Mouse (Mus musculus): Measurements from ENCODE around the gene Bpifb1.

Bpifb1 gene

GRCm38 (mm10) chr2:154190546-154191258 lies at the start of gene Bpifb1:
Gene Bpifb1 (plus strand): TSS chr2:154190818.
- no peak for TF ChIP-seq GATA4 (IDR thresholded peaks at IDR 0.05; ENCODE audit: insufficient replicate concordance, low read length)

GRCm38 (mm10) chr2:154142580-154142979 lies 48.0 kb upstream of the Bpifb1 start, which contains the start of gene Bpifa1:
Gene Bpifa1 (plus strand): TSS chr2:154142880.
- no peak for TF ChIP-seq GATA4 (IDR thresholded peaks at IDR 0.05; ENCODE audit: insufficient replicate concordance, low read length)

DNA sequence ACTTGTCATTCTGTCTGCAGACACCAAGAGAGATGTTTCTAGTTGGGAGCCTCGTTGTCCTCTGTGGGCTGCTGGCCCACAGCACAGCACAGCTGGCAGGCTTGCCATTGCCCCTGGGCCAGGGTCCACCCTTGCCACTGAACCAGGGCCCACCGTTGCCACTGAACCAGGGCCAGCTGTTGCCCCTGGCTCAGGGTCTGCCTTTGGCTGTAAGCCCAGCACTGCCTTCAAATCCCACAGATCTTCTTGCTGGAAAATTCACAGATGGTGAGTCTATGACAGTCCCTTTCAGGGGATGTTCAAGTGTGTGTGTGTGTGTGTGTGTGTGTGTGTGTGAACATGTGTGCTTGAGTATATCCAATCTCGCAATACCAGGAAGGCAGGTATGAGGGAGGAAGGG lies 46.9 kb upstream of the Bpifb1 start:
- no peak for TF ChIP-seq GATA4 (IDR thresholded peaks at IDR 0.05; ENCODE audit: insufficient replicate concordance, low read length)

DNA sequence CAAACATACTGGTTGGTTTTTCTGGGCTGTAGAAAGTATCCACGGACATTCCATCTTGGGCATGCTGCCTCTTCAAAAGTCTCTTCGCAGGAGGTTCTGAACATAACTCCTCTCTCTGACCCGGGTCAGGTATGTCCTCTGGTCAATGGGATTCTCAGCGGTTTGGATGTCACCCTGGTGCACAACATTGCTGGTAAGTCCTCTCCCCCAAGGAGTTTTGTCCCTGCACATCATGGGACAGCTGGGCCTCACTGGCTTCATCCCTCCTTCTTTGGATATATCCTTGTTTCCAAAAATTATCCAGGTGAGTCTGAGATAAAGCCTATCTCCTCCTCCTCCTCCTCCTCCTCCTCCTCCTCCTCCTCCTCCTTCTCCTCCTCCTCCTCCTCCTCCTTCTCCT lies 43.1 kb upstream of the Bpifb1 start:
- TF ChIP-seq GATA4 (IDR thresholded peaks at IDR 0.05; ENCODE audit: insufficient replicate concordance, low read length), result no peak

DNA sequence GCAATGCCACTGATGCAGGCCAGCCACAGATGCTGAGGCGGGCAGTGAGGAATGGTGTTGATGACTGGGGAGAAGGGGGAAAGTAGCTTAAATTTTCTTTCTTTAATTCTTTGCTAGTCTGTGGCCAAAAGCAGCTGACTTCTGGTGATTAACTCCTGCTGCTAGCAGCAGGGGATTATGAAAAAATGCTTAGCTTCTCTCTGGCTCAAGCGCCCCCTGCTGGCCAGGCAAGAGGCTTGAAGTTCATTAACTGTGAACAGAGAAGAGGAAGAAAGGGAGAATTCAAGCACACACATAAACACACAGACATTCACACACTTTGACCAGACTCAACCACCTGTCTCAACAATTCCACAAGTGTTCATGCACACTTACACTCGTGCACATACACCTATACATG lies 32.2 kb upstream of the Bpifb1 start:
- no peak for TF ChIP-seq GATA4 (IDR thresholded peaks at IDR 0.05; ENCODE audit: insufficient replicate concordance, low read length)

DNA sequence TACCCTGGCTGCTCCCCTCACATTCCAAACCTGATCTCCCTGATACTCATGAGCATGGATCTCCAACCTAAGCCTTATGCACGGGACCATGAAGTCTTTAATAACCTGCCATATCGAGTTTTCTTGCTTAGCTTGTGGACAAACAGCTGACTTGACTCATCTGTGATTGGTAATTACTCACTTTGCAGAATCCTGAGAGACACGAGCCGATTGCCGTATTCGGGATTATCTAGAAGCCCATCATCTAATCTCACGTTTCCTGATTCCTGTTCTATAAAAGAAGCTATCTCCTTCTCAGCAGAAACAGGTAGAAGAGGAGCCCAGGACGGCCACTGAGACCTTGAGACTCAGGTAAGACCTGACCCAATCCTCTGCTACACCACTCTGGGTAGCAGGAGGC lies 28.3 kb upstream of the Bpifb1 start, which contains the start of gene Bpifa5:
Bpifa5 (plus strand) TSS at position 301 of the 400 bp plus-strand sequence.
- no peak for TF ChIP-seq GATA4 (IDR thresholded peaks at IDR 0.05; ENCODE audit: insufficient replicate concordance, low read length)

DNA sequence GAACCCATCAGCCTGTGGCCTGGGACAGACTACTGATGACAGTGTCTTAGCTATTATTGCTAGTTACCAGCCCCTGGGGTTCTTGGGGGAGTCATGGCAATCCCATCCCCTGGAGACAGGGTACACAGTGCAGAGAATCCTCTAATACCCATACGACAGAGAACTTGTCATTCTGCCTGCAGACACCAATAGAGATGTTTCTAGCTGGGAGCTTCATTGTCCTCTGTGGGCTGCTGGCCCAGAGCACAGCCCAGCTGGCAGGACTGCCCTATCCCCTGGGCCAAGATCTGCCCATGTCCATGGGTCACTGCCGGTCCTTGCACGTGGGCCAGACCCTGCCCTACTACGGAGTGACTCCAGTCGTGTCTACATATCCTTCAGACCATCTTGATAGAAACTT lies 27.3 kb upstream of the Bpifb1 start:
- no peak for TF ChIP-seq GATA4 (IDR thresholded peaks at IDR 0.05; ENCODE audit: insufficient replicate concordance, low read length)

DNA sequence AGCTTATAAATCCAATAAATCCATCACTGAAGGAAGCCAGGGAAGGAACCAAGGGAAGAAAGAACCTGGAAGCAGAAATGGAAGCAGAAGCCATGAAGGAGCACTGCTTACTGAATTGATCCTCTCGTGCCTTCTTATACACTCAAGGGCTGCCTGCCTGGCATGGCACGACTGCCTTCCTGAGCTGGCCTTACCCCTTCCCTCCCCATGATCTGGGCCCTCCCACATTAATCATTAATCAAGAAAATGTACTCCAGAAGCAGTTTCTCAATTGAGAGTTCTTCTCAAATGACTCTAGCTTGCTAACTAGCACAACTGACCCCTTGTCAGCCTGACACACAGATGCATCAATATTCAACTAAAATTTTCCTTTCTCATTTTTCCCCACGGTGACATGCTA lies 21.4 kb upstream of the Bpifb1 start:
- TF ChIP-seq GATA4 (IDR thresholded peaks at IDR 0.05; ENCODE audit: insufficient replicate concordance, low read length), result no peak

DNA sequence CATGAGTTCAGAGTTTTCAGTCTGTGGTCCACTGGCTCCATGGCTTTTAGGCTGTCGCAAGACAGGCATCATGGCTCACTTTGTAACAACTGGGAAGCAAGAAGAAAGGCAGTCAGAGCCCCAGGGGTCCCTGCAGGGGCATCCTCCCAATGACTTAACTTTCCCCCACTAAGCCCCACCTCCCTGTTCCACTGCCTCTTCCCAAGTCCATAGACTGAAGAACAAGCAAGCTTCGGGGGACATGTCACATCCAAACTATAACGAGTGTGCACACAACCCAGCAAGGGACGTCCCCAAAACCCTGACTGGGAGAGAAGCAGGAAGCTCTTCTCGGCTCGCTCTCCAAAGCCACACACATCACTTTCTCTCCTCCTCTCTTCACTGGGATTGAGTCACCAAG lies 19.0 kb upstream of the Bpifb1 start:
- no peak for TF ChIP-seq GATA4 (IDR thresholded peaks at IDR 0.05; ENCODE audit: insufficient replicate concordance, low read length)

- no peak for TF ChIP-seq GATA4 (IDR thresholded peaks at IDR 0.05; ENCODE audit: insufficient replicate concordance, low read length)
These were observed 17.3 kb upstream of the Bpifb1 start for GRCm38 (mm10) chr2:154173313-154173712.

DNA sequence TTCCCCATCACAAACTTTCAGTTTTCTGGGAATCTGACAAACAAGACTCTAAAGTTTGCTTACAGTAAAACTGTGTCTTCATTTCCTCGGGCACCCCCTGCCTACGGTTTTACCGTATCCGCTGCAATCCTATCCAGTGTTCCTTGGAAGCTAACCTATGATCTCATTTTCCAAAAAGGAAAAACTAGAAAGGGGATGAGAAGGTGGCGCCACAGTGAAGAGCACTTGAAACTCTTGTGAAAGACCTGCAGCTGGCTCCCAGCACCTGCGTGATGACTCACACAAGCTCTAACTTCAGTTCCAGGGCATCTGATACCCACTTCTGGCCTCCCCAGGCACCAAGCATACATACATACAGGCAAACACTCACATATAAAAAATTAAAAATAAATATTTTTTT lies 5.3 kb upstream of the Bpifb1 start:
- TF ChIP-seq GATA4 (IDR thresholded peaks at IDR 0.05; ENCODE audit: insufficient replicate concordance, low read length), result no peak

- TF ChIP-seq GATA4 (IDR thresholded peaks at IDR 0.05; ENCODE audit: insufficient replicate concordance, low read length), result no peak
These were observed 4.9 kb upstream of the Bpifb1 start for GRCm38 (mm10) chr2:154185748-154186147.

DNA sequence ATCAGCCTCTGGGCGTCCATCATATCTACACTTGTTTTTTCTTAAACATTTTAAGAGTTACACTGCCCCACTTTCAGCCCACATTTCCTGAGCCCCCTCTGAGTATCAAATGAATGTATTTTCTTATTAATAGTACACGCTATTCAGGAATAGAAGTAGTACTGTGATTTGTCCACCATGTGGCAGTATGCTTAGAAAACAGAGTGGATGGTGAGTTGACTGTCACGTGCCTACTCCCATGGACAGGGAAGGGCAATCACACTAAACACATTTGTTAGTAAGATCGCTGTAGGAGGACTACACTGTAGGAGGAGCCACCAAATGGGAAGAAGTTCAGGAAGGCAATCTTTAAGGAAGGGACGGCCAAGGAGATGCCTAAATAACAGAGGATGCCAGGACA lies 3.1 kb upstream of the Bpifb1 start:
- no peak for TF ChIP-seq GATA4 (IDR thresholded peaks at IDR 0.05; ENCODE audit: insufficient replicate concordance, low read length)

DNA sequence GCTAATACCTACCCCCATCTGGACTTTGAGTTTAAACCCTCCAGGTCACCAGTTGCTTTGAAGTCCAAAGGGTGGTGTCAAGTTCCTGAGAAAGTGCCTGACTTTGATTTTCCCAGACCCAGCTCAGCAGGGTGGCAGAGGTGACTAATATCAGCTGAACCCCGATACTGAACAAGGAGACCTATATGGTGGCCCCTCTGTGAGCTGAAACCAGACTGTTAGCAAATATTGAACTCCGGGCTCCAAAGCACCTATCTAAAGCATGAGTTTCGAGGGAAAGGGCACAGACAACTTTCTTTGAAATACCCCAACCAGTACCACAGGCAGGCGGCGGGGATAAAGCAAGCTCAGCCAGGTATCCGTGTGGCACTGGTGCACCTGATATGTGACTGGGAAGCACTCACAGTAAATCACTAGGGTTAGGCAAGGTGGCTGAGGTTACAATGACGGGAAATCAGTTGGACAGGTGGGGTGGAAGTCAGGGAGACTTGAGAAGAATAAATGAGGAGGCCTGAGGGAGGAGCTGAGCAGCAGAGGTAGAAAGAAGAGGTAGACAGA lies 662 bp upstream of the Bpifb1 start:
- no peak for TF ChIP-seq GATA4 (IDR thresholded peaks at IDR 0.05; ENCODE audit: insufficient replicate concordance, low read length)

DNA sequence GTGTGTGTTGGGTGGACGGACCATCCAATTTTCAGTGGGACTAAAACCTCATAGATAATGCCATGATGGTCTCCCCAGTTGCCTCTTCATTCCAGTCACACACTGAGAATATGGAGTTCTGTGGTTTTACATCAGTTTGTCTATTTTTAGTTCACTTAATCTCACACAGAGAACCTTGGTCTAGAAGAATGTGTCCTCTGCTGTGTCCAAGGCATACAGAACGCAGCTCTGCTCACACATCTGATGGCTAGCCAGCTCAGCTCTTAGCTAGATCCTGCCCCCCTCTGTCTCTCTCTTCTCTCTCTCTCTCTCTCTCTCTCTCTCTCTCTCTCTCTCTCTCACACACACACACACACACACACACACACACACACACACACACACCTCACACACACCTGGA lies 1.5 kb downstream of the Bpifb1 start:
- TF ChIP-seq GATA4 (IDR thresholded peaks at IDR 0.05; ENCODE audit: insufficient replicate concordance, low read length), result no peak

GRCm38 (mm10) chr2:154193071-154193470 lies 2.5 kb downstream of the Bpifb1 start:
- TF ChIP-seq GATA4 (IDR thresholded peaks at IDR 0.05; ENCODE audit: insufficient replicate concordance, low read length), result no peak

DNA sequence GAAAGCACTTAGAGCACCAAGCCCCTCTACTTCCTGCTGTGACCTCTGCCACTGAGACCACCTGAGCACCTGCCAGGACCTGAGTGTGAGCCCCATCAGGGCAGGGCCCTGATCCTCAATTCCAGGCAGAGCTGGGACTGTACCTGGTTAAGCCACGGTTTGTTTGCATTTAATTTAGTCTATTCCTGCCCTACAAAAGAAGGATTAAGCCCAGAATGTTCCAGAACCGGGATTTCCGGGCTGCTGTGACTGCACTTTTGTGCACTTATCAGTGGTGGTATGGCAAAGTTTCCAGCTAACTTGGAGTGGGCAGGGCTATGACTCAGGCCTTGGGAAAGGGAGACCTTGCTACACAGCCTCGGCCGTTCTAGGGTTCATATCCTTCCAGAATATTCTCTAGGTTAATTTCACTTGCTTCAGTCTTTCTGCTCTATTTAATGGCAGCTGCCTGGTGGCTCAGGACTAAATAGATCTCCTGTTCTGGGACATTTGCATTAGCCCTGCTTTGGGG lies 3.4 kb downstream of the Bpifb1 start:
- no peak for TF ChIP-seq GATA4 (IDR thresholded peaks at IDR 0.05; ENCODE audit: insufficient replicate concordance, low read length)
